Mouse (Mus musculus) adrenal gland, postnatal 14 days (tissue): Measurements from ENCODE around the gene Rgs9. TPM values are rescaled to one million over a fixed set of nuclear protein-coding genes. Genes with fewer than 3 reads are reported as not detected.
"Not testable (repeated sequence)": the region's sequence is repeated elsewhere in the genome, so short reads cannot be mapped to it uniquely, and the experiment has no call there.

Source experiments
- DNase-seq: peaks from one replicate; pipeline ENCODE4 v3.0.0; 2021; ENCODE audit warnings: mixed read lengths
- long read RNA-seq, 2 experiments: library from polyadenylated mRNA; stranded (forward); transcript quantifications; one replicate each; pipeline ENCODE4 v2.0.0; 2021
- total RNA-seq: library from RNA; stranded (reverse); gene quantifications from 2 replicates; pipeline ENCODE4 v1.2.3, GENCODE M21; 2021

Rgs9 gene
- 4.5 and 7.4 TPM in 2 replicates for total RNA-seq
- long read RNA-seq, experiment 1, partial matches to known transcripts = 1 of 5 reads
- long read RNA-seq, experiment 1, other reads (novel, unspliced or antisense) = 0 of 5 reads
- long read RNA-seq, experiment 2, partial matches to known transcripts = 3 of 7 reads
- long read RNA-seq, experiment 2, other reads (novel, unspliced or antisense) = 1 of 7 reads

DNA sequence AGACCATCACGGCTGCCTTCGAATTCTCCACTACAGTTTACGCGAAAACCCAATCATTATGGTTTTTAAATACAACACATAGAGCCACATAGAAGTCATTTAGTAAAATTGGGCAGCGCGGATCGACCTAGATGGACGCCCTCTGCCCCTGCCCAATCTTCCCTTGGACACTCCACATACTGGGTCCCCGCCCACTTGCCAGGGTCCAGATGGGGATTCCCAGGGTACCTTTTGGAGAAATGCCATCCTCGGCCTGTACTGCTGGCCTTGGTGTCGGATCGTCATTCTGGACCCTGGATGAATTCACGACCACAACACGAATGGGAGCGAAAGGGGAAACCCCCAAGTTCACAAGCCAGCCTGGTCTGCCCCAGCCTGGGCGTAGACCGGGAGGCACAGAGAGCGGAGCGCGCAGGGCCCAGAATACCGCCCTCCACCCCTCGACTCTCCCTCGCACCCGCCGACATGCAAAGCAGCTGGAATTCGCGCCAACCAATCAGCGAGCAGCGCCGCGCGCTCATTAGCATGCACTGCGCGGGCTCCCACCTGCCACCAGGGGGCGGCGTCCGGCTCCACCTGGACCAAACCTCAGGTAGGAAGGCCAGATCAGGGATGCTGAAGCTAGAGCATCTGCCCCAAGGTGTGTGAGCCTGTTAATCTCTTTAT lies at the start of gene Rgs9:
Rgs9 (minus strand) TSS at position 420 of the 666 bp plus-strand sequence.
- peak; percentile 96 for DNase-seq

DNA sequence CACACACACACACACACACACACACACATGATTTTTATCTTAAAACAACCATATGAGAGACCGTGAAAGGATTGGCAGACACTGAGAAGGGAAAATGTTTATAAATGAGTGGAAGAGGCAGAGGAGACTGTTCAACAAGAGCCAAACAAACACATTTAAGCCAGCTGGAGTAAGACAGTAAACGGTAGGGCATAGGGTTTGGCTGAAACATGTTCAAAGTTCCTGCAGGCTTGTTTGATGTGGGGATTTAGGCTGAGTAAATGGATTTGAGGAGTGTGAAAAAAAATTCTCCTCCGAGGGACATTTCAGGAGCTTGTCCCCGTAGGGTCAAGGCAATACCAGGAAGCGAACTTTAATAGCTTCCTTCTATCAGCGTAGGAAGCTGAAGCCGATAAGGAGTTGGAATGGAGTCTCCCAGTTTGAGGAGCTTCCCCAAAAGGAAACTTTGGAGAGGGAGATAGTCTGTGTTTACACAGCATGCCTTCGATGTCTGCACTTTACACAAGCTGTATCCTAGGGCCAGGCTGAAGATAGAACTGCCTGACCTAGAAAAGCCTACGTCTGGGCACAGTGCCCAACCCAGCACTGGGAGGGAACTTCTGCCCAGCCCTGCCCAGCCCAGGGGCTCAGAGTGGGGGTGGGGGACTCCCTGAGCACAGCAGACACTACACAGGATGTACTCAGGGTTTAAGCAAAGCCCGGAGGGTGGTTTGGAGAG lies 49.5 kb upstream of the Rgs9 start:
- DNase-seq = peak; percentile 94

DNA sequence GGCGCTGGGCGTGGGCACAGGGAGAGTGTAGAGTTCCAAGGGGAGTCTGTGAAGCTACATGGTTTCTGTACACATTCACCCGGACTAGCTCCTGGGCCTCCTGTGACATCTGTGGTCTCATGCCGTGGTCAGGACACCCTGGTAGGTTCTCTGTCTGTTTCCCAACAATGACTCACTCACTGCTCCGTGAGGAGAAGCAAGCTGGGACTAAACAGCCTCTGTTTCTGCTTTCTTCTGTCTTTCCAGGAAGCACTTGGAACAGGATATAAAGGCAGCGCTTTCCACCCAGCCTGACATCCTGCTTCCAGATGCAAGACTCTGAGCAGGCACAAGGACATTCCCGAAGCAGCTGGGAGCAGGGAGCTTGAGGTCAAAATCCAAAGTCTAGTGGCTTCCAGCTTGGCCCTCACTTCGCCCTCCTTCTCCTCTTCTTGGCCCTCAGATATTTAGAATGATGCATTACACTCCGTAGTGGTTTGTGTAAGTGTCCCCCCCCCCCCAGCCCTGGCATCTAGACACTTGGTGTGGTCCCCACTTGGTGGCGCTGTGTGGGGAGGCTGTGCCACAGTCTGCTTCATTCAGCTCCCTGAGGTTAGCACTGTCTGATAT lies 46.2 kb upstream of the Rgs9 start:
- DNase-seq = peak; percentile 83

DNA sequence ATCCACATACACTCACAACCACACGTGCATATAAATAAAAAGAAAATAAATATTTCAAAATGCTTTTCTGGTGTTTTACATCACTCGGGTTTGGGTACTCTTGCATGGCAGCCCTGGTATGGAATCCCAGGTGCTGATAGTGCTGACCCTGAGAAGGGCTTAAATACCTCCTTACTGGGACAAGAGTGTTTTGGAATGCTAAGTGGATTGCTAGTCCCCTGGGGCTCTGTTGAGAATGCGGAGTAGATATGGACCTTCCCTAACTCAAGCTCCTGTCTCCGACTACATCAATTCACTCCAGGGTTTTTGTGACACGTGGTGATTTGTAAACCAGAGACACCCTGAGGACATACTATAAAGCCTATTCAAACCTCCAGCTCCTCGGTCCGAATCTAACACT lies 45.6 kb upstream of the Rgs9 start:
- no peak for DNase-seq

DNA sequence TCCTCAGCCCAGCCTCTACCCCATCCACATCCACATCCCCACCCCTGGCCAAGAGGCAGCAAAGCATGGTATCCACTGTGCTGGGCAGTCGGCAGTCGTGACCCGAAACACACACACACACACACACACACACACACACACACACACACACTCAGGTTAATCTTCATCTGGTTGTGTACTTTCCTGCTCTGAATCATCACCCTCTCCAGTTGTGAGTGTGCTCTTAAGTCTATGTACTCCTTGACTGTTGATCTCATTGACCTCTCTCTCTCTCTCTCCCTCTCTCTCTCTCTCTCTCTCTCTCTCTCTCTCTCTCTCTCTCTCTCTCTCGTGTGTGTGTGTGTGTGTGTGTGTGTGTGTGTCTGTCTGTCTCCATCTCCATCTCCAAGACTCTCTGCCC lies 44.7 kb upstream of the Rgs9 start:
- not testable (repeated sequence) for DNase-seq

DNA sequence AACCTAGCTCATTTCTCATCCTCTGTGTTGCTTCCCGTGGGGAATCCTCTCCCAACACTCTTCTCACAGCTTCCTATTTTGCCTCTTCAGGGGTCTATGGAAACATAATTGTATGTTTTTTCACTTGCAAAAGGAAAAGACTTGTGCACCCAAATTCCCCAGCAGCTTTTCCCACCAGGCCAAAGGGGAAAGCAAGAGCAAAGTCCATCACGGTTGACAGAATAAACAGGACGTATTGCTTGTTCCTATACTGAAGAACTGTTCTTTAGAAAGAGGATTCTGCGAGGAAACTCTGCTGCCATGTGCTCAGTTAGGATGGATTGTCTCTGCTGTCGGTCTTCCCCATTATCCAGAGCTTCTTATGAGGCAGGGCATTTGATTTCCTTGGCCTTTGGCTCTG lies 42.6 kb upstream of the Rgs9 start:
- no peak for DNase-seq

DNA sequence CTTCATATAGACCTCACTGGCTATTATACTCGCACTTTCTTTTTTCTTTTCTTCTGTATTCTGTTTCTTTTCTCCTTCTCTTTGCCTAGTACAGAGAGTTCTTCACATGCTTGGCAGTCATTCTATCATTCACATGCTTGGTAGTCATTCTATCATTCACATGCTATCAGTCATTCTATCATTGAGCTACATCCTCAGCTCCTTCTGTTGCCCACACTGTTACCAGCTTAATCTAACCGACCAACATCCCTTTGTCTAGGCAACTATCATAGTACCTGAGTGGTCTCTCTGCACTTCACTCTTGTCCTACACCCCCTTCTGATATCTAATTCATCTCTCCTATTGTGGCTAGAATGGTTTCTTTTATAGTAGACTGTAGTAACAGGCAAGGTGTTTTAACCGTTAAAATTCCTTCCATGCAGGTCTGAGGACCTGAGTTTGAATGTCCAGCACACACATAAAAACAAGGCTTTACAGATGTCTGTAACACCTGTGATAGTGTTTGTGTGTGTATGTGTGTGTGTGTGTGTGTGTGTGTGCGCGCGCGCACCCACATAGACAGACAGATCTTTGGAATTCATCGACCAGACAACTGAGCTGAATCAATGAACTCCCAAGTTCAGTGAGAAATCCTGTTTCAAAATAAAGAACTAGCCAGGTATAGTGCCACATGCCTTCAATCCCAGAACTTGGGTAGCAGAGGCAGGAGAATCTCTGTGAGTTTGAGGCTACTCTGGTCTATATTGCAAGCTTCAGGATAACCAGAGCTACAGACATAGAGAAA lies 41.4 kb upstream of the Rgs9 start:
- DNase-seq = no peak

DNA sequence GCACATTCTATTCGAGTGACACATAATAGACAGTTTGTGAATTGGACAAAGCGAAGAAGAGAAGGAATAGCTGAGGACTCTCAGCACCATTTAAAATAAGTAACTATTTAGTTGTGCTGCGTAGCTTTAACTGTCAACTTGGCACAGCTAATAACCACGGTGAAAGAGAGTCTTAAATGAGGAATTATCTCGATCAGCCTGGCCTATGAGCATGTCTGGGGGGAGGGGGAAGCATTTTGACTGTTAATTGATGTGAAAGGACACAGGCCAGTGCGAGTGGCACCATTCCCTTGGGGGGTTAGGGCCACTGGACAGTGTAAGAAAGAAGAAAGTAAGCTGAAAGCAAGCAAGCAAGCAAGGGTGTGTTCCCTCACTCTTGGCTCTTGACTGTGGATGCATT lies 38.0 kb upstream of the Rgs9 start:
- no peak for DNase-seq

DNA sequence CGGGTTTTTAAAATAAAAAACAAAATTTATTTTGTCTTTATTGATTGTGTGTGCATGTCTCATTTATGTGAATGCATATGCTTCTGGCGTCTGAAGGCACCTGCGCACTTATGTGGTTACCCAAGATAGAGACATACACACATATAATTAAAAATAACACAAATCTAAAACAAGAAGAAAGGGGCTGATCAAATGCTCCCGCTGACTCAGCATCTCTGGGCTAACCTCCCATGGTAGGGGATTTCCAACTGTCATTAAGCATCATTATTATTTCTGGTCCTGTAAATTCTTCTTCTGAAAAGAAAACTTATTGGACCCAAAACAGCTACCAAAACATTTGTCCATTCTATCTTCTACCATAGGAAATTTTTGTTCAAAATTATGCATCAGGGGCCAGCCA lies 36.8 kb upstream of the Rgs9 start:
- no peak for DNase-seq

DNA sequence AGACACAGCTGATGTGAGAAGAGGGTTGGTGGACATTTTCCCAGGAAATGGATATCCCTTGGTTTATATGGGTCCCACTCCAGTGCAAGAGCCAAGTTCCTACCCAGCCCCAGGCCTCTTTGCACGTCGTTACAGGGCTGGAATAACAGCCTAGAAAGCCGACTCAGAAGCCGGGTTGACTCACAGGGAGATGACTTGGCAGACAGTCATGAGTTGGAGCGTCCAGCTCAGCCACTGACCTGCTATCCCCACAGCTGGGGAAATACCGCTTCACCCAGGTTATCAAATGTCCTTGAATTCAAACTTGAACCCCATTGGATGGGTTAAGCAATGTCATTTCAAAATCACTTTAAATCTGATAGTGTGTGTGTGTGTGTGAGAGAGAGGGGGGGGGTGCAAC lies 34.8 kb upstream of the Rgs9 start:
- peak; percentile 70 for DNase-seq

DNA sequence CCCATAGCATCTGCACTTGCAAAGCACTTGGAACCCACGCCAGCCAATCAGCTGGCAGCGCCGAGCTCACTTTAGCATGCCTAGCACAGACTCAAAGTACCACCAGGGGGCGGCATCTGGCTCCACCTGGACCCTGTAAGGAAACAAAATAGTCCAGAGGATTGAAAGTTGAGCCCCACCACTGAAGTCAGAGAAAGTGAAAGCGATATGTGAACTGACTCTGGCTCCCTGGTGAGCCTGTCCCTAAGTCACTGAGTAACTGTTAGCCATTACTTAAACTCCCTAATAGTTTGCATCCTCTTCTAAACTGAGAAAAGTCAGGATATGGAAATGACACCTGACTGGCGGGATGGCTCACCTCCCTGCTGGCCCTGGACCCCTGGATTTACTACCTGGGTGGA lies 33.5 kb upstream of the Rgs9 start:
- DNase-seq = peak; percentile 97

DNA sequence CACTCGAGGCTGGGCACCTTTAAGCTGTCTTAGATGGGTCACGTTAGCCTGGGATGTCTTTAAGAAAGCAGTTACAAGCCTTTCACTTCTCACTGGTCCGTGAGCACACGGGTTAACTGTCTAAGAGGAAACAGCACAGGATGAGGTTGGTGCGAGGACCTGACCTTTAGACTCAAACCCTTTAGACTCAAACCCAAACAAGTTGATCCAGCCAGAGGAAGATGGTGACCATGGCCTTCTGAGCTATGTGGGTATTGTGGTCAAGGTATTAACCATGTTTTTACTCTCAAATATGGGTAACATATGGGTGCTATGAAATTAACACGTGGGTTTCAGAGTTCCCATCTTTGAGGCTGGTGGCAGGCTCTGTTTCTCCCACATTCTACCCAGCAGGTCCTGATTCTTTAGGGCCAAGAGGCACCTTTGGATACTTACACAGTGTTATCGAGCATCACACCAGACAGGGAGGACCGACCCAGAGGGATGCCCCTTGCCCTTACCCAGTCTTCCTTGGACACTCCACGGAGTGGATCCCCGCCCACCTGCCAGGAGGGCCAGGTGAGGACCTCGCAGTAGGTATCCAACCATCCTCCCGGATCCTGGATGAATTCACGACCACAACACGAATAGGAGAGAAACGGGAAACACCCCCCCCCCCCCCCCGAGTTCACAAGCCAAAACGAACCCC lies 32.9 kb upstream of the Rgs9 start:
- peak; percentile 23 for DNase-seq

DNA sequence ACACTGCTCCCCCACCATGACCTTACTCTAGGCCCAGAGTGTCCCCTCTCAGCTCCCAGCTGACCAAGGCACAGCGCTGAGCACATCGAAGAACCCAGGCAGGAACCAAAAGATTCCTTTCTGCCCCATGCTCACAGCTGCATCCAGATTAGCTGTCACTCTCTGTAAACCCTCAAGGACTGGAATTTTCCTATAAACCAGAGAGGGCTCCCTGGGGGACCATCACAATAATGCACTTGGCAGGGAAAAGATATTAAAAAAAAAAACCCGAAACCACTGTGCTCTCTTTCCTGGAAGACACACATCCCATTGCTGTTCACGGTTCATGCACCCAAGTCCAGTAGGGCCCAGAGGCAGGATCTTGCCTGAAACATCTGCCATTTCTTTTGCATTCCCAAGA lies 31.4 kb upstream of the Rgs9 start:
- peak; percentile 15 for DNase-seq

DNA sequence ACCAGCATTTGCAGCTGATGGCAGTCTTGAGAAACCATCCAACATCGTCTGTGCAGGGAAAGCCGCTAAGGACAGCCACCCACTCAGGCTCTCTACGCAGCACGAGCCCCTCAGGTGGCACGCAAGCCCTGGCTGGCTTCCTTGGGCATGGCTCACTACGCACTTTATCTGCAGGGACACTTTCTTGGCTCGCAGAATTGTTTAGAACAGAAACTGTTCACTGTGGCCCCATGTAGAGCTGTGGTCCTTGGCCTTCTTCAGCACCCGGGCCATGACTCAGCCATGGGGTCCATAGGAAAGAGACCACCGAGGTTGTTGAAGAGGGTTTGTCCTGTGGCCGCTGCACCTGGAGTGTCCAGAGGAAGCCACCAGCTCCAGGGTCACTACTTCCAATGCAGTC lies 30.0 kb upstream of the Rgs9 start:
- DNase-seq = peak; percentile 52

DNA sequence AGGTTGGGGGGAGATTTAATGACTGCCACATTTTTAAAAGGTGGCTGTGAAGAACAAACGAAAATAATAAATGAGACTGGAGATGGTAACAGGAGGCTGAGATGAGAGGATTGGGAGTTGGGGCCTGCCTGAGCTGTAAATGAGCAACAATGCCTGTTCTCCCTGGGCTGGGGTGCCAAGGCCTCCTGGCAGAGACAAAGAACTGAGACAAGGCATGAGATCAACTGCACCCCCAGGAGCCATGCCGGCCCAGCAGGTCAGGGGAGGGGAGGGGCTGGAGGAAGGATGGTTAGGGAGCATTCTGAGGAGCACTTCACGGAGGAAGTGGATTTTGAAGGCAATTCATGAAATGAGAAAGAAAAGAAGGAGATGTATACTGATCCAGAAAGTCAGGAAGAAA lies 29.5 kb upstream of the Rgs9 start:
- DNase-seq = no peak

DNA sequence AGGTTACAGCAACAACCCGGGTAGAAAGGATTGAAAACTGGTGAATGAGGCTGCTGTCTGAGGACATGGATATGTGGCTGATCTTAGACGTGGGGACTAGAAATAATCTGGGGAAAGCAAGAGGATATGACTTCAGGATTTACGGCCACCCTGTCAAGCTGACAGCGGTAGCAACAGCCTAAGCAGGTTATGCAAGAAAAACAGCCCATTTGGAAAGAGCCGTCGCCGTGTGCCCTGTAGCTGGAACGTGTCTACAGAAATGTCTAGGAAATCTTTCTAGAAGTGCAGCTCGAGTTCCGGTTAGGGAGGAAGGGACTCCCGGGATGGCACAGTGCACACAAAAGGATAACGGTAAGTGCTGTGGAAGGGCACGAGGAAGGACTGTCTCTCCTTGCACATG lies 28.3 kb upstream of the Rgs9 start:
- DNase-seq = no peak

DNA sequence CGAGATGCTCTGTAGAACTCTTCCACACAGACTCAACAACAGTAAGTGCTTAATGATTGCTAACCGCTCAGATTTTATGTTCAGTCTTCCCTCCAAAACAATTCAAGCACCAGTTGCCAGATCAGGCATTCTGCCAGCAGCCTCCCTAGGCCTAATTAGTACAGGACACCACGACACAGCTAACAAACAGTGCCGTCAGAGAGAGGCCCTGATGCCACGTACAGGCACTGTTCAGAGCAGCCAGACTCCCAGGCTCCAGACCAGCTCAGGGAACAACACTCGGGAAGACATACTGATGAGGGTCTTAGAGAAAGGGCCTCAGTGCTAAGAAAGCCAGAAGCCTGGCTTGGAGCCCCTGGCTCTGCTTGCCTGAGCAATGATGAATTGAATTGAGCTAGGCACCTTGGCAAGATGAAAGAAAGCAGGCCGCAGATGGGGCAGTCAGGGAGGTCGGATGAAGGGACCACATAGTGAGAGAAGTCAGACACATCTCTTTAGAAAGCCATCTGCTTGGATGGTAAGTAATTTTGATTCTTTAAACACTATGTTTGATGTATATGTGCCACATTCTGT lies 22.5 kb upstream of the Rgs9 start:
- DNase-seq = peak; percentile 27

DNA sequence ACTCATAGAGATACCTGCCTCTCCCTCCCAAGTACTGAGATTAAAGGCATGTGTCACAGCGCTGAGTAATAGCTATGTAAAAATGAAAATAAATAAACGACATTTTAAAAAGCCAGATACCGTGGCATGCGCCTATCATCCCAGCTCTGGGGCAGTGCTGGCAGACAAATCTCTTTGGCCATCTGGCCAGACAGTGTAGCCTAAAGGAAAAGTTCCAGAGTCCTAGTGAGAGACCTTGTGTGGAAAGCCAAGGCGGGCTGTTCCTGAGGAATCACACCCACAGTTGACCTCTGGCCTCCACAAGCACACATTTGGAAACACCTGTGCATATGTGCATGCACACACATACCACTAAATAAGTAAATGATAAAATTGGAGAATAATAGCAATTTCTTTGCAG lies 22.0 kb upstream of the Rgs9 start:
- no peak for DNase-seq

DNA sequence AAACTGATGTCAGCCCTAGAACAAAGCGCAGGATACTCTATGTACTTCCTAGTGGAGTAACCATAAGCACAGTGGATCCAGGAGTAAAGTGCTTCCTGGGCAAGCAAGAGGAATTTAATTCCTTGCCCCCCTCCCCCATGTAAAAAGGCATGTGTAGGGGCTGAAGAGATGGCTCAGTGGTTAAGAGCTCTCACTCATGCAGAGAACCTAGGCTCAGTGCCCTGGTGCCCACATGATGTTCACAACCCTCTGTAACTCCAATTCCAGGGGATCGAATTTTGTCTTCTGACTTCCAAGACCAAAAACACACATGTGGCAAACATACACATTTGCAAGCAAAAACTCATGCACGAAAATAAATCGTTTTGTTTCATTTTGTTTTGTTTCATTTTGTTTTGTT lies 21.5 kb upstream of the Rgs9 start:
- DNase-seq = no peak

DNA sequence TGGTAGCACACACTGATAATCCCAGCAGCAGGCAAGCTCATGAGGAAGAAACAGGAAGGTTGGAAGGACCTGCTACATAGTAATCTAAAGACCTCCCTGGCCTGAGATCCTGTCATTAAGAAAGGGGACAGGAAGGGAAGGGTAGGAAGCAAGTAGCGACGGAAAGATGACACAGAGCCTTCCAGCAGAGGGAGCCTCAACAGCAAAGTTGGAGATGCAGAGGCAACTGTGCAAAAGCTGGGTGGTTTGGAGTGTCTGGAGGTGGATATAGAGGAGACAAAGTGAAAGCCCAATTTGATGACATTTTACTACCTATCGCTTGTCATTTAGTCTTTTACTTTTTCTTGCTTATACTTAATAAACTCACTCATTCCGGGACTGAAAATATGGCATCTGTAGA lies 19.0 kb upstream of the Rgs9 start:
- DNase-seq = peak; percentile 68

DNA sequence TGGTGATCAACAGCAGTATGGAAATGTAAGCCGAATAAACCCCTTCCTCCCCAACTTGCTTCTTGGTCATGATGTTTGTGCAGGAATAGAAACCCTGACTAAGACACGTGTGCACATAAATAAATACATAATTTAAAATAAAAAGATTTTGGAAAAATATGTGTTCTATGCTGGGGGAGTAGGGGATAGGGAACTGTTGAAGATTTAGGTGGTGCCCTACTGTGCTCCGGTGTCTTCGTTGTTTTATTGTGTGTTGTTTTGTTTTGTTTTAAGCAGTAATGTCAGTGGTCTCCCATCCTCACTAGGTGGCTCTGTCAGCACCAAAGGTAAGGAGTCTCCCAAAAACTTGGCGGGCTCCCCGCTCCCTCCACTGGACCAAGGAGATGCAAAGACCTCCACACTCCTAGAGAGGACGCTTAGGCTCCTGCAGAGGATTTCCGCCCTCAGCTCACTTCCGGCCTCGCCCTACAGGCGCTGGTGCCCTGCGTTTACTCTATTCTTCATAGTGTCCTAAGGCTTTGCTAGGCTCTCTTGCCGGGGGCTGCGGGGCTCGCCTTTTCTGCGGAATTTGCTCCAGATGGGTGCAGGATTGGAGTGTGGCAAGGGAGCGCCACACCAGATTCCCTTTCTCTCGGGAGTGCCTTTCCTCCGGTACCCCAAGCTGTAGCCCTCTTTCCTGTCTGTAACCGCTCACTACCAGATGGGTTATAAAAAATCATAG lies 14.1 kb upstream of the Rgs9 start:
- peak; percentile 86 for DNase-seq
